Mouse (Mus musculus) megakaryocyte, embryonic 14.5 days (primary cell): ENCODE measurements around the gene Zfp536.

Experiments
- FLI1 ChIP-seq: IDR thresholded peaks from 2 replicates; pipeline ENCODE4 v1.6.1; 2012; ENCODE audit warnings: low read length, inconsistent platforms, mixed read lengths
- GATA1 ChIP-seq: IDR thresholded peaks from 3 replicates; pipeline ENCODE4 v1.6.1; 2012; ENCODE audit warnings: mixed read lengths, low read length, inconsistent platforms, borderline replicate concordance

GRCm38 (mm10) chr7:37735707-37736412 lies 37.6 kb downstream of the Zfp536 start:
- TF ChIP-seq GATA1 (no peak), FLI1 (no peak)
